Mouse (Mus musculus) megakaryocyte-erythroid progenitor cell, adult 5-6 weeks (primary cell): ENCODE results near the gene Lrpprc. TPM values are rescaled to one million over a fixed set of nuclear protein-coding genes. Genes with fewer than 3 reads are reported as not detected.

ENCODE experiments used
- ATAC-seq: replicated peaks from 2 replicates; pipeline ENCODE4 v1.8.0; 2016; ENCODE audit warnings: mild to moderate bottlenecking, inconsistent platforms; ENCODE audit not compliant: severe bottlenecking, poor library complexity, low FRiP score, low TSS enrichment
- total RNA-seq, 2 experiments: library from RNA; stranded (forward) in 1 of 2; stranded (reverse) in 1 of 2; fragments of 200-1000, 215-1000 nt in 1 of 2; fragments of >200 nt in 1 of 2; fragmentation: Nextera tagmentation in 1 of 2; gene quantifications; 2 replicates each; pipeline ENCODE4 v1.2.3; 2014 to 2017

The Lrpprc gene
- total RNA-seq, 2 experiments from 2014 or later: 63.8 to 115 TPM

- ATAC-seq: peak; percentile 97
Measured at GRCm38 (mm10) chr17:84776362-84777000, 14.1 kb downstream of the Lrpprc start.

- ATAC-seq: no peak
Measured at GRCm38 (mm10) chr17:84775291-84775690, 15.3 kb downstream of the Lrpprc start.

GRCm38 (mm10) chr17:84771882-84772281 is 18.7 kb downstream of the Lrpprc start:
- no peak for ATAC-seq

GRCm38 (mm10) chr17:84758971-84759370 is 31.6 kb downstream of the Lrpprc start:
- ATAC-seq: no peak

- ATAC-seq: no peak
Measured at GRCm38 (mm10) chr17:84758374-84758773, 32.2 kb downstream of the Lrpprc start.

GRCm38 (mm10) chr17:84756090-84756489 is 34.5 kb downstream of the Lrpprc start:
- no peak for ATAC-seq

GRCm38 (mm10) chr17:84753489-84753888 is 37.1 kb downstream of the Lrpprc start:
- ATAC-seq: no peak

- no peak for ATAC-seq
Measured at GRCm38 (mm10) chr17:84752286-84752685, 38.3 kb downstream of the Lrpprc start.

GRCm38 (mm10) chr17:84751630-84752191 is 38.9 kb downstream of the Lrpprc start:
- no peak for ATAC-seq

- ATAC-seq: no peak
Measured at GRCm38 (mm10) chr17:84750130-84750529, 40.5 kb downstream of the Lrpprc start.

- ATAC-seq: no peak
Measured at GRCm38 (mm10) chr17:84749297-84749696, 41.3 kb downstream of the Lrpprc start.

GRCm38 (mm10) chr17:84748152-84748682 is 42.4 kb downstream of the Lrpprc start:
- no peak for ATAC-seq

- no peak for ATAC-seq
Measured at GRCm38 (mm10) chr17:84747212-84747611, 43.4 kb downstream of the Lrpprc start.

GRCm38 (mm10) chr17:84745001-84745400 is 45.6 kb downstream of the Lrpprc start:
- no peak for ATAC-seq

- no peak for ATAC-seq
Measured at GRCm38 (mm10) chr17:84744256-84744655, 46.3 kb downstream of the Lrpprc start.

- ATAC-seq: no peak
Measured at GRCm38 (mm10) chr17:84738073-84738797, 52.4 kb downstream of the Lrpprc start.

GRCm38 (mm10) chr17:84736719-84737118 is 53.9 kb downstream of the Lrpprc start:
- no peak for ATAC-seq

- ATAC-seq: peak; percentile 84
Measured at GRCm38 (mm10) chr17:84732612-84733011, 58.0 kb downstream of the Lrpprc start.

- ATAC-seq: no peak
Measured at GRCm38 (mm10) chr17:84731361-84731760, 59.2 kb downstream of the Lrpprc start.

- no peak for ATAC-seq
Measured at GRCm38 (mm10) chr17:84729140-84729539, 61.4 kb downstream of the Lrpprc start.
